Mouse (Mus musculus) retina, postnatal 7 days (tissue): Measurements from ENCODE around the gene Bcl11b.

Experiments used
- DNase-seq: peaks from one replicate; pipeline ENCODE4 v3.0.0-alpha.2; 2012; ENCODE audit warnings: low read depth, low spot score

Gene Bcl11b

GRCm38 (mm10) chr12:107998746-107999145 lies 4.7 kb downstream of the Bcl11b start:
- DNase-seq, result peak; percentile 63

DNA sequence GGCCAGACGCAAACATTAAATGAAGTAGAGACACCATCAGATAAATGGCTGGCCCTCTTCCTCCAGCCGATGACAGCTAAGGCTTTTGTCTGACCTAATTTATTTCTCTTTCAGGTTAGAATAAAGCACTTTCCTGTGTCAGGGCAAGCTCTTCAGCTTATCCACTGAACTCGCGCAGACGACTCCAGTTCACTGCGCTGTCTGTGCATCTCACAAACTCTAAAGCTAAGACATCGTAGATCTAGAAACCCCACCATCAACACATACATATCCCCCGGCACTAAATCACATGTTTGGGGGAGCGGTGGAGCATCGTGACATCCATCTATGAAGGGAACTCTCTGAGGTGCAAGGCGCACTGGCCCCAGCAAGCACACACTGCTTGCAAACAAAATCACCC lies 5.5 kb downstream of the Bcl11b start:
- no peak for DNase-seq

GRCm38 (mm10) chr12:107997241-107997640 lies 6.2 kb downstream of the Bcl11b start:
- no peak for DNase-seq

- no peak for DNase-seq
Measured at GRCm38 (mm10) chr12:107996773-107997172, 6.6 kb downstream of the Bcl11b start.

DNA sequence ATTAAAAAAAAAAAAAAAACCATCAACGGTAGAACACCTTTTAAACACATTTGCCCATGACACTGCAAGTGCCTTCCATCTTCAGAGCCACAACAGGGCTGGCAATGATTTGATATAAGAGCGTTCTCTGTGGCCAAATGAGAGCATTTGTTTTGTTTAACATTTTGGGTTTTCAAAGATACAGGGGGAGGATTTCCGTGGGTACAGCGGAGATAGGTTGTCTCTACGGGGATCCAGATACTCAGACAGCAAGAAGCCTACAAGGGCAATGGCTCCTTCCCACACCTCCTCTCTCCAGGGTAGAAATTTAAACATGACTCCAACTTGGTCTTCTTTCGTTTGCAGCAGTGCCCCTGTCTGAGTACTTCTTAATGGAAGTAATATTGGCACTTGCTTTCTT lies 7.2 kb downstream of the Bcl11b start:
- DNase-seq, result no peak

GRCm38 (mm10) chr12:107994421-107994820 lies 9.0 kb downstream of the Bcl11b start:
- DNase-seq, result no peak

DNA sequence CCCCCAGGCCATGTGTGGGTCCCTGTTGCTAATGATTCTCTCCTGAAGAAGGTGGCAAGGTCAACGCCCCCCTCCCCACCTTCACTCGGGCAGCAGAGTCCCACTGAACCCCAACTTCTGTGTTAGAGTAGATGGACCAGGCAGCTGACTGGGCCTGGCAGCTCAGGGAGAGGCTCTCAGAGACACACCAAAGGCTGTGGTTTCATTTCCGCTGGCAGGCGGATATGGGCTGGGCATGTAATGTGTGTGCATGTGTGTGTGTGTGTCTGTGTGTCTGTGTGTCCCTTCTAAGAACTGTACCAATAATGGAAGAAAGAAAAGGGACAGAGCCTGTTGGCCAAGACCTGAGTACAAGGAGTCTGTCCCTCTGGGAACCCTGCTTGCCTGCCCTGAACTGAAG lies 10.4 kb downstream of the Bcl11b start:
- no peak for DNase-seq

DNA sequence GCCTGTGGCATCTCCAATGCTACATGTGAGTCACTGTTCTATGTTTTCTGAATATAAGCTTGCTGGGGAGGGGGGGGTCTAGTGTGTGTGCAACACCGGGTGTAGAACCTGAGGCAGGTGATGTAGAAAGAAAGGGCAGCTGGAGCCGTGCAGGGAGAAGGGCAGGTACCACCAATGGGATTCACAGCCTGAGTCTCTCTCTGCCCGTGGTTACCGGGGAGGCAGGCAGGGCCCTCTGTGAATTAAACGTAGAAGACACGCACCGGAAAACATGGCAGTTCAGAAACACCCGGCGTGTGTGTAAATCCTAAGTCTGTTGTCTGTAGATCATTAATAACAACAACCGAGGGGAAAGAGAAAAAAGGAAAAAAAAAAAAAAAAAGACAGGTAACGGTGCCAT lies 12.2 kb downstream of the Bcl11b start:
- no peak for DNase-seq

- no peak for DNase-seq
Measured at GRCm38 (mm10) chr12:107983211-107983610, 20.2 kb downstream of the Bcl11b start.

- DNase-seq, result no peak
Measured at GRCm38 (mm10) chr12:107982306-107982705, 21.1 kb downstream of the Bcl11b start.

DNA sequence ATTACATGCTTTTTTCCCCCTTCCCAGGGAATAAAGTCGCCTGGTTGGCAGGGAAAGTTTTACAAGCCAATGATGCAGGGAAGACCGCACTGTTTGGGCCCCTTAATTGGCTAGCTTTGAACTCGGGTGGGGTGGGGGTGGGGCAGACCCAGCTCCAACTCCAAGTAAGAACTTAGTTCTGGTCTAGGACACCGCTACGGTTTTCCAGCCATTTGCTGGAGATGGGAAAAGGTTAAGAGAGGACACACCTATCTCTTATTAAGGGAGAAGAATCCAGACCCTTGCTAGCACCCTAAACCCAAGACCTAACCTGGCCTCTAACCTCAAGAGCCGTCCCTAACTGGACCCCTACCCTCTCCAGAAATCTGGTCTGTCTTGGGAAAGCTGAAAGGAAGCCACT lies 22.2 kb downstream of the Bcl11b start:
- no peak for DNase-seq

GRCm38 (mm10) chr12:107980261-107980961 lies 23.0 kb downstream of the Bcl11b start:
- peak; percentile 31 for DNase-seq

DNA sequence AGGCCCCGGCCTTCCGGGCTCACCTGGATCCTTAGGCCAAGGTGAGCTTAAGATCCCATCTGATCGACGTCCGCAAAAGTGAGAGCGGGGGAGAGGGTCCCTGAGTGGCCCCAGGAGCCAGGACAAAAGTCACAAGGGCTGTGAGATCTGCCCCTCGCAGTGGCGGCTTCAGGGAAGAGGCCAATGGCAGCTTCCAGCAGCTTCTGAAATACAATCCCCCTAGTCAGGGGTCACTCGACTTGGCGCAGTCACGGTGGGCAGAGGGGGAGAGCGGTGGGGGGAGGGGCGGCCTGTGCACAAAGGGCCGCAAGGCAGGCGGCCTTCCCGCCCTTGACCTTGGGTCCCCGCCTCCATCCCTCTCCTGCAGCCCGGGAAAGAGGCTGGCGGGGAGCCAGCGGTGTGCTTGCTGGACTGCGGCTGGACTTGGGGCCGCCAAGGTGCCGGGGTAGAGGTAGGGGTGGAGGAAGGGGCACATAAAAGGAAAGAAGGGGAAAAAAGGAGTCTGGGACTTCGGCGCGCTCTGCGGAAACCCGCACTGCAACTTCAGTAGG lies 23.6 kb downstream of the Bcl11b start:
- no peak for DNase-seq

GRCm38 (mm10) chr12:107978736-107979255 lies 24.6 kb downstream of the Bcl11b start:
- DNase-seq, result no peak

- DNase-seq, result no peak
Measured at GRCm38 (mm10) chr12:107978063-107978462, 25.3 kb downstream of the Bcl11b start.

GRCm38 (mm10) chr12:107977534-107977933 lies 25.9 kb downstream of the Bcl11b start:
- no peak for DNase-seq

DNA sequence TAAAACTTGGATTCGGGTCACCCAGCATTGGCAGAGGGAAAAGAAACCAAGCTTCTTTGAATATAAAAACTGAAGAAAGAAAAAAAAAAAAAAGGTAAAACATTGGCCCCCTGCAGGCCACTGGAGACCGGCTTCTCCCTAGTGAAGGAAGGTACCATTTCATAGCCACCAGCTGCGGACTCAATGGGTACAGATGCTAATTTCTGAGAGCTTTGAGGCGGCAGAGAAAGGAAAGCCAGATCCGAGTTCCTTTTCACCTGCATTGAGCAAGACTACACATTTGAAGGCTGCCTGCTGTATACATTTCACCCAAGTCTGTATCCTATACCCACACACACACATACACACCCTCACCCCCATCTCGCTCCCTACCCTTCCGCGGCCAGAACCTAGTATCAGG lies 26.3 kb downstream of the Bcl11b start:
- DNase-seq, result no peak

- no peak for DNase-seq
Measured at GRCm38 (mm10) chr12:107976571-107977001, 26.8 kb downstream of the Bcl11b start.

- no peak for DNase-seq
Measured at GRCm38 (mm10) chr12:107975897-107976570, 27.4 kb downstream of the Bcl11b start.

DNA sequence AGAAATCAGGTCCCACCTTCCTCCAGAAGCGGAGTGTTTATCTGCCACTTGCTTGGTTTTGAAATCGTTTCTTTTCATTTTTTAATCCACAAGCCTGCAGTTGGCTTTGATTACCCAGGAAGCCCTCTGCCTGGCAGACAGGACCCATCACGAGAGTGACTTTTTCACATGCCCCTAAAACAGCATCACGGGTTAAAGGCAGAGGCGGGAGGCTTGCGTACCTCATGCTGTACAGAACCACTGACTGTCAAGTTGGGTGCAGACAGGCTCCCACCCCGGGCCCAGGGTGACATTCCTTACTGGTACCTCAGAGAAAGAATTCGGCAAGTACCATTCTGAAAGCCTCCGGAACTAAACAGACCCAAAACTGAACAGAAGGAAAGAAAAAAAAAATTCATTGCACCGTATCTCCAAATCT lies 27.9 kb downstream of the Bcl11b start:
- no peak for DNase-seq

DNA sequence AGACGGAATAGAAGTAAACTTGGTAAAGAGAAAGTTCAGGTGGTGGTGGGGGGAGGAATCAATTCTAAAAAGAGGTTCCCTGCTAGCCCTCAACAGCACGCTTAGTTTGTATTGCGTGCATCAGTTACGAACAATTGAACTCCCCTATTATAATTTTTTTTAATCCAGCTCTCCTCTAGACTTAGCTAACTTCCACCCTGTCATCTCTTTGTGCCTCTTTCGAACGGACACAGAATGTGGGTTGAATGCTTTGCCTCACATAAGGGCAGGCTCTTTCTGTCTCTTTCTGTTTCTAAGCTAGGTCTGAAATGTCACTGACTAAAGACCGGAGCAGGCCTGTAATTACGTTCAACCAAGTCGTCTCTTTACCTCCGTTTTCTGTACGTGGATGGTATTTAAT lies 28.9 kb downstream of the Bcl11b start:
- DNase-seq, result no peak

GRCm38 (mm10) chr12:107973556-107974140 lies 29.8 kb downstream of the Bcl11b start:
- no peak for DNase-seq
